Mouse (Mus musculus): ENCODE data around the gene Ssxb8.
"Not testable (repeated sequence)": the region's sequence is repeated elsewhere in the genome, so short reads cannot be mapped to it uniquely, and the experiment has no call there.

Ssxb8 gene

GRCm38 (mm10) chrX:8690744-8691143, at the start of gene Ssxb8:
Ssxb8 (minus strand) TSS chrX:8690844.
- not testable (repeated sequence) for H3K9me3 ChIP-seq (ENCODE audit: low read length); H3K36me3 ChIP-seq (ENCODE audit: insufficient read depth, low read length); H3K4me1 ChIP-seq (replicated peaks; ENCODE audit: low read depth, low read length); H3K4me3 ChIP-seq (replicated peaks; ENCODE audit: low read length); H3K27me3 ChIP-seq (ENCODE audit: insufficient read depth, low read length)

- no peaks in the 10 kb centered on the region for H3K4me1 ChIP-seq (replicated peaks; ENCODE audit: low read depth, low read length)
- no peak overlapping the region for H3K4me3 ChIP-seq (replicated peaks; ENCODE audit: low read length)
- no peaks in the 10 kb centered on the region for H3K27me3 ChIP-seq (ENCODE audit: insufficient read depth, low read length)
- H3K9me3 ChIP-seq (ENCODE audit: low read length): peaks cover 5% of the 10 kb centered on the region; the same call in 1 of the 2 replicates
- no peak for TF ChIP-seq POU5F1 (IDR thresholded peaks at IDR 0.05; ENCODE audit: borderline replicate concordance, low read length)
- peak; percentile 55 for TF ChIP-seq CTCF (conservative IDR thresholded peaks at IDR 0.05; ENCODE audit: low read length)
- TF ChIP-seq NANOG (IDR thresholded peaks at IDR 0.05; ENCODE audit: borderline replicate concordance, low read length): no peak
- H3K36me3 ChIP-seq (ENCODE audit: insufficient read depth, low read length): no peaks in the 10 kb centered on the region
Observed at GRCm38 (mm10) chrX:8732907-8733306, 42.3 kb upstream of the Ssxb8 start.

- H3K4me3 ChIP-seq (replicated peaks; ENCODE audit: low read length): no peak overlapping the region
- H3K27me3 ChIP-seq (ENCODE audit: insufficient read depth, low read length): no peaks in the 10 kb centered on the region
- no peaks in the 10 kb centered on the region for H3K9me3 ChIP-seq (ENCODE audit: low read length)
- TF ChIP-seq POU5F1 (IDR thresholded peaks at IDR 0.05; ENCODE audit: borderline replicate concordance, low read length) (no peak), NANOG (IDR thresholded peaks at IDR 0.05; ENCODE audit: borderline replicate concordance, low read length) (no peak), CTCF (conservative IDR thresholded peaks at IDR 0.05; ENCODE audit: low read length) (no peak)
- H3K36me3 ChIP-seq (ENCODE audit: insufficient read depth, low read length): no peaks in the 10 kb centered on the region
- no peaks in the 10 kb centered on the region for H3K4me1 ChIP-seq (replicated peaks; ENCODE audit: low read depth, low read length)
Observed at GRCm38 (mm10) chrX:8663085-8663484, 27.6 kb downstream of the Ssxb8 start.

Measured in E14TG2a.4 (cell line).